Mouse (Mus musculus) kidney, adult 2 months (tissue): ENCODE data around the gene Anapc5. TPM values are rescaled to one million over a fixed set of nuclear protein-coding genes. Genes with fewer than 3 reads are reported as not detected.

Experiments
- DNase-seq: peaks from one replicate; pipeline ENCODE4 v3.0.0; 2021
- H3K27ac ChIP-seq: fragments of 200-500 bp; 2 replicates; pipeline ENCODE4 v1.5.1; 2012; ENCODE audit warnings: low read depth, low read length, control low read depth, inconsistent platforms; ENCODE audit not compliant: insufficient read depth
- H3K27me3 ChIP-seq: fragments of 200-500 bp; replicated peaks from 2 replicates; pipeline ENCODE4 v1.6.1; 2012; ENCODE audit warnings: mild to moderate bottlenecking, moderate library complexity, low read length, inconsistent platforms; ENCODE audit not compliant: control insufficient read depth, insufficient read depth
- H3K36me3 ChIP-seq: fragments of 200-500 bp; 2 replicates; pipeline ENCODE4 v1.6.1; 2012; ENCODE audit warnings: mild to moderate bottlenecking, moderate library complexity, low read length, inconsistent platforms; ENCODE audit not compliant: control insufficient read depth, insufficient read depth
- H3K4me1 ChIP-seq: fragments of 200-500 bp; 2 replicates; pipeline ENCODE4 v1.6.1; 2011; ENCODE audit warnings: low read length; ENCODE audit not compliant: control insufficient read depth, insufficient read depth
- H3K4me3 ChIP-seq: fragments of 200-500 bp; 2 replicates; pipeline ENCODE4 v1.5.1; 2011; ENCODE audit warnings: mild to moderate bottlenecking, low read depth, low read length, control low read depth; ENCODE audit not compliant: insufficient read depth
- CTCF ChIP-seq: fragments of 200-500 bp; conservative IDR thresholded peaks from 2 replicates; pipeline ENCODE4 v1.5.1; 2011; ENCODE audit warnings: low read depth, mild to moderate bottlenecking, control low read depth, low read length, moderate library complexity, mixed read lengths; ENCODE audit not compliant: insufficient read depth, insufficient read length
- POLR2A ChIP-seq: fragments of 200-500 bp; IDR thresholded peaks from one replicate; pipeline ENCODE4 v1.6.1; 2011; ENCODE audit warnings: low read depth, low read length, control low read depth
- WGBS: fragments of 180-500 bp; shearing (Covaris S2); methylation state at CpG from one replicate; pipeline ENCODE4 v1.1.7; 2018; 5-methylcytosine and 5-hydroxymethylcytosine counted together
- polyA plus RNA-seq: library from polyadenylated mRNA; depleted of rRNA; stranded (reverse); fragments of >200 nt; gene quantifications from 2 replicates; pipeline ENCODE4 v1.2.3, GENCODE M21; 2012

Anapc5 gene
- polyA plus RNA-seq, 1 experiment, result 209 TPM

- Histone ChIP-seq H3K27ac (no peak overlapping the region), H3K27me3 (no peaks in the 10 kb centered on the region), H3K36me3 (no peaks in the 10 kb centered on the region), H3K4me1 (no peaks in the 10 kb centered on the region), H3K4me3 (no peak overlapping the region)
- TF ChIP-seq CTCF (no peak), POLR2A (no peak)
- no peak for DNase-seq
- WGBS, result 80% methylated on average over 5 of the region's 5 CpGs
Observed at GRCm38 (mm10) chr5:122843799-122844198, 22.7 kb upstream of the Anapc5 start.

DNA sequence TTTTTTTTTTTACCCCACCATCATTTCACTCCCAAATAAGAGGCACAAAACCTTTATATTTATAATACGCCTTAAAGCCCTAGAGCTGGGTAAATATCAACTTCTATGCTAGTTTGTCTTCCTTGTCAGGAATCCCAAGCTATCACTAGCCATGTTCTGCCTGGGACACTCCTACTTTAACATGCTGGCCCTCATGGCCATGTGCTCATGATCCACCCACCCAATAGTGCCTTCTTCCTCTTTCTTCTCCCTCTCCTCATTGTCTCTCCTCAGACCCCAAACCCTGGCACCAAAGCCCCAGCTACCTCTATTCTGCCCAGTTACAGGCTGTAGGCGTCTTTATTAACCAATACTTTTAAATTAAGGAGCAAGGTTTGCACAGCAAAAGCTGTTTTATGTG is 20.0 kb upstream of the Anapc5 start:
- Histone ChIP-seq H3K27ac (no peak overlapping the region), H3K36me3 (no peaks in the 10 kb centered on the region), H3K27me3 (no peaks in the 10 kb centered on the region), H3K4me3 (no peak overlapping the region), H3K4me1 (no peaks in the 10 kb centered on the region)
- 91% methylated on average over 2 of the region's 2 CpGs for WGBS
- no peak for DNase-seq
- TF ChIP-seq POLR2A, result no peak
- no peak for TF ChIP-seq CTCF

GRCm38 (mm10) chr5:122832996-122833395 is 11.9 kb upstream of the Anapc5 start:
- no peaks in the 10 kb centered on the region for H3K4me1 ChIP-seq
- DNase-seq, result no peak
- H3K4me3 ChIP-seq, result no peak overlapping the region
- no peak overlapping the region for H3K27ac ChIP-seq
- no peaks in the 10 kb centered on the region for H3K36me3 ChIP-seq
- H3K27me3 ChIP-seq, result no peaks in the 10 kb centered on the region
- TF ChIP-seq CTCF (no peak), POLR2A (no peak)
- WGBS, result 82% methylated on average over 10 of the region's 10 CpGs

GRCm38 (mm10) chr5:122832536-122832935 is 11.4 kb upstream of the Anapc5 start:
- Histone ChIP-seq H3K27ac (no peak overlapping the region), H3K36me3 (no peaks in the 10 kb centered on the region), H3K4me3 (no peak overlapping the region), H3K27me3 (no peaks in the 10 kb centered on the region), H3K4me1 (no peaks in the 10 kb centered on the region)
- TF ChIP-seq CTCF (no peak), POLR2A (no peak)
- 85% methylated on average over 10 of the region's 10 CpGs for WGBS
- DNase-seq, result no peak

DNA sequence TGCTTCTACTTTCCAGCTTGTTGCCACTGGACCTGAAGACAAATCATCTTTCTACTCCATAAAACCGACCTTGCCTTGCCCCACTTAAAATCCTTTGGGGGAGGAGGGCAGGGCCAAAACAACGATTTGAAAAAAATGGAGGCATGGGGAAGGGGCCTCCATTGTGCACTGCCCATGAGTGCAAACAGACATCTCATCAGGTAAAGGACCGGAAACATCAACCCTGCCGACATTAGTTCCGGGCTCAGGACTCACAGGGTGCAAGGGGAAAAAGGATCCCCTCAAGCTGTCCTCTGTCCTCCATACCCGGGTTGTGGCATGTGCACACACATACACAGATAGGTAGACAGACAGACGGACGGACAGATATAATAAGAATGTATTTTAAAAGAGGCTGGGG is 4.0 kb upstream of the Anapc5 start:
- 0 out of 2 replicates have a peak, but pooled peaks cover 2% of the 10 kb centered on the region for H3K4me1 ChIP-seq
- DNase-seq, result no peak
- H3K36me3 ChIP-seq, result no peaks in the 10 kb centered on the region
- H3K27me3 ChIP-seq, result no peaks in the 10 kb centered on the region
- no peak overlapping the region for H3K27ac ChIP-seq
- WGBS, result 80% methylated on average over 8 of the region's 8 CpGs
- TF ChIP-seq POLR2A (no peak), CTCF (no peak)
- no peak overlapping the region for H3K4me3 ChIP-seq

GRCm38 (mm10) chr5:122824450-122824849 is 3.3 kb upstream of the Anapc5 start:
- Histone ChIP-seq H3K4me1 (0 out of 2 replicates have a peak, but pooled peaks cover 4% of the 10 kb centered on the region), H3K4me3 (no peak overlapping the region), H3K27ac (no peak overlapping the region), H3K27me3 (no peaks in the 10 kb centered on the region), H3K36me3 (no peaks in the 10 kb centered on the region)
- whole genome bisulfite sequencing, result 72% methylated on average over 6 of the region's 6 CpGs
- TF ChIP-seq CTCF (no peak), POLR2A (no peak)
- no peak for DNase-seq

GRCm38 (mm10) chr5:122823976-122824375 is 2.8 kb upstream of the Anapc5 start:
- H3K27me3 ChIP-seq, result no peaks in the 10 kb centered on the region
- 0 out of 2 replicates have a peak, but pooled peaks cover 4% of the 10 kb centered on the region for H3K4me1 ChIP-seq
- WGBS, result 57% methylated on average over 1 of the region's 1 CpGs
- no peaks in the 10 kb centered on the region for H3K36me3 ChIP-seq
- H3K27ac ChIP-seq, result no peak overlapping the region
- no peak for DNase-seq
- no peak overlapping the region for H3K4me3 ChIP-seq
- TF ChIP-seq POLR2A (no peak), CTCF (no peak)

DNA sequence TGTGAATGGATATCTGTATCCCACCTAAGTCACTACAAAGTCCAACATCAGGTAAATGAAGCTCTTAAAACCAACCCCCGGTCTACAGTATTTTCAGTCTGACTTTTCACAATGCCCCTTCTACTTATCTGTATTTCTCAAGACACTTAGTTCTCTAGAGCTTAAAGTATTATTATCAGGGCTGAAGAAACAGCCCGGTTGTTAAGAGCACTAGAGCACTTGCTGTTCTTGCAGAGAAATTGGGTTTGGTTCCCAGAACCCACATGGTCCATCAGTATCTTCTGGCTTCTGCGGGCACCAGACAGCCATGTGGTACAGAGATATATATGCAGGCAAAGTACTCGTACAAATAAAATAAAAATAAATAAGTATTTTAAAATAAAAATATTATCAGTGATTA is 1.3 kb upstream of the Anapc5 start:
- no peak overlapping the region for H3K27ac ChIP-seq
- TF ChIP-seq CTCF (no peak), POLR2A (no peak)
- no peaks in the 10 kb centered on the region; the same call in 1 of the 2 replicates for H3K36me3 ChIP-seq
- H3K4me3 ChIP-seq, result no peak overlapping the region
- H3K27me3 ChIP-seq, result no peaks in the 10 kb centered on the region
- DNase-seq, result no peak
- 94% methylated on average over 4 of the region's 4 CpGs for WGBS
- H3K4me1 ChIP-seq, result 0 out of 2 replicates have a peak, but pooled peaks cover 4% of the 10 kb centered on the region
